Mouse (Mus musculus): ENCODE data around the gene Mrrf. TPM values are rescaled to one million over a fixed set of nuclear protein-coding genes. Genes with fewer than 3 reads are reported as not detected.

Mrrf gene
- polyA plus RNA-seq, 1 experiment from 2014 or later: 30.6 TPM

DNA sequence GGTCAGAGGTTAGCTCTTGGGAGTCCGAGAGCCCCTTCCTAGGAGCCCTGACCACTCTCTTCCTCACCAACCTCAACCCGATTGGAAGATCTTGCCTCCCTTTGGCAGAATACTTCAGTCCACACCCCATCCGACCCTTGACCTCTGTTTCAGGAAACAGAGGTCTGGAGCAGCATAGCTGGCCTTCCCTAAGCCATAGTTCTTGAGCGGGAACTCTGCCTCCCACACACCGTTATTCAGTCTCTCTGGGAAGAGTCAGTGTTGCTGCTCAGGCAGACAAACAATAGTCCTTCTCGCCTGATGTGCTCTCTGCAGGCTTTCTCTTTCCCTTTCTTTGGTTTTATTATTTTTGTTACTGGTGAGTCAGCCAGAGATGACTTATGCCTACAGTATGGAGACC, 36.5 kb upstream of the Mrrf start:
- no peak overlapping the region for H3K9ac ChIP-seq (replicated peaks; ENCODE audit: low read length)
- no peaks in the 10 kb centered on the region for H3K9me3 ChIP-seq (ENCODE audit: control insufficient read depth, low read length)
- no peak overlapping the region for H3K4me2 ChIP-seq (ENCODE audit: low read length)
- no peak overlapping the region for H3K27ac ChIP-seq (replicated peaks; ENCODE audit: low read depth, low read length)
- WGBS: 4% methylated on average over 6 of the region's 6 CpGs
- H3K4me3 ChIP-seq (replicated peaks; ENCODE audit: low read depth, low read length): no peak overlapping the region
- H3K36me3 ChIP-seq (ENCODE audit: control insufficient read depth, insufficient read depth, low read length): no peaks in the 10 kb centered on the region
- no peak for DNase-seq
- ATAC-seq (ENCODE audit: low FRiP score, low TSS enrichment): no peak
- 0 out of 2 replicates have a peak, but pooled peaks cover 4% of the 10 kb centered on the region for H3K4me1 ChIP-seq (ENCODE audit: control insufficient read depth, insufficient read depth, low read length)
- H3K27me3 ChIP-seq (ENCODE audit: control insufficient read depth, insufficient read depth, low read length): peaks cover 98% of the 10 kb centered on the region

DNA sequence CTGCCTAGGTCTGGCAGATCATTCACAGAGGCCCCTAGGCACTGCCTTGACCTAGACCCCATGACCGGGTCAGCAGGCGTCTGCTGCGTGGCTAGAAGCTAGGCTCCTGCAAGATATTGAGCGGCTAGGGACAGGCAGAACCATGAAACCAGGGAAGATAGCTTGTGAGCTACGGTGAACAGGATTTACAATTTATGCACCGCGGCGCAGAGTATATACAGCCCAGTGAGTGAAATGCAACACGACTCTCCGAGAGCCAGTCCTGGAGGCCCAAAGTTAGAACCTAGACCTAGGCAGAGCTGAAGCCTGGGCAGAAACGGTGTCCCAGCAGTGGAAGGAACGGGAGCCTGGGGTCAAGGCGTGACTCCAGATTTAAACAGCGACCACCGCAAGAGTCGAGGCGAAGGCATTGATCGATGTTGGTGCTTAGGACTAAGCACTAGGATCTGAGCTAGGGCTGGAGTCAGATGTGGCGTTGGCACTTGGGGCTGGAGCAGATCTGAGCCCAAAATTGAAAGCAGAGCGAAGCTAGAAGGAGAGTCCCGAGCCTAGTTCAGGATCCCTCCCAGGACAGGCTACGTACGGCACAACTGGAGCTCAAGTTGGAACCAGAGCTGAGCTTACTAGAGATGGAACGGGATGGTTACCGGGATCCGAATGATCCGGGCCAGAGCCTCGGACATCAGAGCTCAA, 34.2 kb upstream of the Mrrf start:
- H3K4me1 ChIP-seq (ENCODE audit: control insufficient read depth, insufficient read depth, low read length): peaks cover 11% of the 10 kb centered on the region
- ATAC-seq (ENCODE audit: low FRiP score, low TSS enrichment) (no peak; the same call in 1 of the 2 replicates), DNase-seq (no peak)
- H3K4me3 ChIP-seq (replicated peaks; ENCODE audit: low read depth, low read length): 0 out of 2 replicates have a peak overlapping the region, but pooled peaks have one; percentile 1
- WGBS: 3% methylated on average over 28 of the region's 28 CpGs
- no peak overlapping the region for H3K9ac ChIP-seq (replicated peaks; ENCODE audit: low read length)
- H3K36me3 ChIP-seq (ENCODE audit: control insufficient read depth, insufficient read depth, low read length): no peaks in the 10 kb centered on the region
- H3K27me3 ChIP-seq (ENCODE audit: control insufficient read depth, insufficient read depth, low read length): peaks cover 98% of the 10 kb centered on the region
- H3K27ac ChIP-seq (replicated peaks; ENCODE audit: low read depth, low read length): no peak overlapping the region
- peak overlapping the region; percentile 10; the same call in 1 of the 2 replicates for H3K4me2 ChIP-seq (ENCODE audit: low read length)
- H3K9me3 ChIP-seq (ENCODE audit: control insufficient read depth, low read length): no peaks in the 10 kb centered on the region

DNA sequence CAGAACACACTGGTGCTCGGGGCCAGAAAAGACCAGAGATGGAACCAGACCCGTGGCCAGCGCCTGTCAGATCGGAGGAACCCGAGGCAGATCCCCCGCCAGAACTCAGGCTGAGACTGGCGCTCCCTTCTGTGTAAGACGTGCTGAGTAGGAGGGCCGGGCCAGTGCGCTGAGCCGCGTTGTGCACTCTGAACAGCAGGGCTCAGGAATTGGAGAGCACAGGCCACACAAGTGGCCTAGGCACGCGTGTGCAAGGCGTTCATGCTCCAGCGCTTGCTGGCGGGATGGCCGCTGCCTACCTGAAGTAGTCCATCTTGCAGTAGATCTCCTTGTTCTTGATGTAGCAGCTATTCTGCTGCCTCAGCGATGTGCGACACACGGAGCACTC, 33.6 kb upstream of the Mrrf start:
- peak overlapping the region; percentile 10; the same call in 1 of the 2 replicates for H3K4me2 ChIP-seq (ENCODE audit: low read length)
- WGBS: under 1% methylated on average over 21 of the region's 21 CpGs
- no peaks in the 10 kb centered on the region for H3K36me3 ChIP-seq (ENCODE audit: control insufficient read depth, insufficient read depth, low read length)
- H3K27me3 ChIP-seq (ENCODE audit: control insufficient read depth, insufficient read depth, low read length): peaks cover 96% of the 10 kb centered on the region
- no peak overlapping the region for H3K9ac ChIP-seq (replicated peaks; ENCODE audit: low read length)
- peaks cover 11% of the 10 kb centered on the region for H3K4me1 ChIP-seq (ENCODE audit: control insufficient read depth, insufficient read depth, low read length)
- no peaks in the 10 kb centered on the region for H3K9me3 ChIP-seq (ENCODE audit: control insufficient read depth, low read length)
- peak; percentile 54 for DNase-seq
- no peak overlapping the region for H3K27ac ChIP-seq (replicated peaks; ENCODE audit: low read depth, low read length)
- ATAC-seq (ENCODE audit: low FRiP score, low TSS enrichment): peak; percentile 38; the same call in 1 of the 2 replicates
- 0 out of 2 replicates have a peak overlapping the region, but pooled peaks have one; percentile 1 for H3K4me3 ChIP-seq (replicated peaks; ENCODE audit: low read depth, low read length)

DNA sequence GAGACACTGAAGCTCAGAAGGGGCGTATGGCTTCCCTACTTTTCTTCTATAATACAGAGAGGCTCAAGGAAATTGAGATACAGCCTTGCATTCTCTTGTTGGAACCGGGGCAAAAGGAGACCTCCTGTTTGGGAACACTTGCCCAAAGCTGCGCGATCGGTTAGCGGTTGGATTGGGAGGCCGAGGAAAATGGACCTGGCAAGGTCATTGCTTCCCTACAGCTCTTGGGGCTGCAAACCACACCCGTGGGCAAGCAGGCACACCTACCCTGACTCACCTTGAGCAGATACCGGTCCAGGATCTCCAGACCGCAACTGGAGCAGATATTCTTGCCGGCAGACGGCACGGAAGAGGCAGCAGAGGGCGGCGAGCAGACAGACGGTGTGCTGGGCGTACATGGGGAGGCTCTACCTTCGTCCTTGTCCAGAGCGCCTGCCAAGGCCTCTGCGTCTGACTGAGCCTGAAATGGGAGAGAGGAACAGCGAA, 33.1 kb upstream of the Mrrf start:
- DNase-seq: no peak

DNA sequence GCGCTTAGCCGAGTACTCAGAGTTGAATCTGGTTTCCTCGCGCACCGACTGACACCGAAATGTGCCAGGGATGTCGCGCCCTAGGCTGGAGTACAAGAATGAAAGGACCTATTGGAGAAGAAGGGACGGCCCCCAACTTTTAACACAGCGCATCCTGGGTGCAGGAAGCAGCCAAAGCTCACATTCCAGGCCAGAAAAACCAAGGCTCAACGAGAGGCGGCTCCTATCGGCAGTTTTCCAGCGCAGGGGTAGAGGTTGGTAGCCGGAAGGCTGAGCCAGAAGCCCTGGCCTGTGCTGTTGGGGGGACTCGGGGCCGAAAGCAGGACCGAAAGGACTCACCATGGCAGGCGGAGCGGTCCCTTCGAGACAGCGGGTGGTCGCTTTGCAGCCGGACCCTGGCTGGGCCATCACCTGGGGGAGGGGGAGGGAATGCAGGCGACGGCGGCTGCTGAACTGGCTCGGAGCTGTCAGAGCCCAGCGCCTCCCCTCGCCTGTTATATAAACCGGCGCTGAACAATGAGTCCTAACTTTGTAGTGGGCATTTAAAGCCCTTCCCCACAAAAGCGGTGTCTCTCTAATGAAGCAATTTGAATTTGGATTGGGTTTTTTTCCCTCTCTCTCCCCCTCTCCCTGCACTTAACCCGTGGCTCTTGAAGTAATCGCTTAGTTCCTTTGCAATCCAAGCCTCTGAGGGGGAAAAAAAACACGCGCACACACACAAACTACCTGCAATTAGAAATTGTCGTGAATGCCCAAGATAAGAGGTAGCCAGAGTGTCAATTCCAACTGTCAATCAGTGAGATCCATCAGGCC, 32.4 kb upstream of the Mrrf start:
- Histone ChIP-seq H3K4me1 (ENCODE audit: control insufficient read depth, insufficient read depth, low read length) (peaks cover 11% of the 10 kb centered on the region), H3K36me3 (ENCODE audit: control insufficient read depth, insufficient read depth, low read length) (no peaks in the 10 kb centered on the region), H3K9ac (replicated peaks; ENCODE audit: low read length) (no peak overlapping the region), H3K9me3 (ENCODE audit: control insufficient read depth, low read length) (no peaks in the 10 kb centered on the region), H3K27me3 (ENCODE audit: control insufficient read depth, insufficient read depth, low read length) (peaks cover 94% of the 10 kb centered on the region), H3K4me3 (replicated peaks; ENCODE audit: low read depth, low read length) (peak overlapping the region; percentile 35), H3K27ac (replicated peaks; ENCODE audit: low read depth, low read length) (no peak overlapping the region), H3K4me2 (ENCODE audit: low read length) (peak overlapping the region; percentile 58)
- under 1% methylated on average over 38 of the region's 38 CpGs for WGBS
- no peak for ATAC-seq (ENCODE audit: low FRiP score, low TSS enrichment)
- peak; percentile 46 for DNase-seq

More for the DNA sequence above, 33.1 kb upstream of the Mrrf start:
- Histone ChIP-seq H3K36me3 (ENCODE audit: control insufficient read depth, insufficient read depth, low read length) (no peaks in the 10 kb centered on the region), H3K4me1 (ENCODE audit: control insufficient read depth, insufficient read depth, low read length) (peaks cover 11% of the 10 kb centered on the region), H3K4me3 (replicated peaks; ENCODE audit: low read depth, low read length) (0 out of 2 replicates have a peak overlapping the region, but pooled peaks have one; percentile 1), H3K9ac (replicated peaks; ENCODE audit: low read length) (no peak overlapping the region), H3K9me3 (ENCODE audit: control insufficient read depth, low read length) (no peaks in the 10 kb centered on the region), H3K27me3 (ENCODE audit: control insufficient read depth, insufficient read depth, low read length) (peaks cover 96% of the 10 kb centered on the region), H3K4me2 (ENCODE audit: low read length) (peak overlapping the region; percentile 58), H3K27ac (replicated peaks; ENCODE audit: low read depth, low read length) (no peak overlapping the region)
- ATAC-seq (ENCODE audit: low FRiP score, low TSS enrichment): no peak
- under 1% methylated on average over 21 of the region's 21 CpGs for WGBS

DNA sequence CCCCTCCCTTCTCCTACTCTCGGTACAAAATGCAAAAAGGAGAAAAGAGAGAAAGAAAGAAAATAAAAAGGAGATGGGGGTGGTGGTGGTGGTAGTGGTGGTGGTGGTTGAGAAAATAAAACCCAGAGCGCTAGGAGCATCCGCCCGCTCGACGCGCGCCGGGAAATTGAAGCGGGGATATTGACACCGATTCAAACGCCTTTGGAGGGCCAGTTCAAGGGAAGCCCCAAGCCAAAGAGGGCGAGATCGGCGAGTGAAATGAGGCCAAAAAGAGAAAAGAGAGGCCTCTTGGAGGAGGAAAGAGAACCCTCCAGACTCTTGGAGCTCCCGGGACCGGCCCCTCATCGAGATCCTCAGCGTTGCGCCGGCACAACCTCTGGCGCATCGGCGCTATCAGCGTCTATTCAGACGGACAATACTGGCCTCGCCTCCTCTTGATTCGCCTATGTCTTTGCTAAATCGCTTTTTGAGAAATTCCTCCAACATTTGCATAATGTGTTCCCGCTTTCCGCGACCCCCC, 31.7 kb upstream of the Mrrf start:
- H3K9me3 ChIP-seq (ENCODE audit: control insufficient read depth, low read length): no peaks in the 10 kb centered on the region
- under 1% methylated on average over 32 of the region's 32 CpGs for WGBS
- H3K9ac ChIP-seq (replicated peaks; ENCODE audit: low read length): no peak overlapping the region
- DNase-seq (peak; percentile 63), ATAC-seq (ENCODE audit: low FRiP score, low TSS enrichment) (no peak)
- H3K27me3 ChIP-seq (ENCODE audit: control insufficient read depth, insufficient read depth, low read length): peaks cover 90% of the 10 kb centered on the region
- H3K4me2 ChIP-seq (ENCODE audit: low read length): peak overlapping the region; percentile 58
- no peaks in the 10 kb centered on the region for H3K36me3 ChIP-seq (ENCODE audit: control insufficient read depth, insufficient read depth, low read length)
- no peak overlapping the region for H3K27ac ChIP-seq (replicated peaks; ENCODE audit: low read depth, low read length)
- H3K4me3 ChIP-seq (replicated peaks; ENCODE audit: low read depth, low read length): peak overlapping the region; percentile 35
- H3K4me1 ChIP-seq (ENCODE audit: control insufficient read depth, insufficient read depth, low read length): peaks cover 11% of the 10 kb centered on the region

DNA sequence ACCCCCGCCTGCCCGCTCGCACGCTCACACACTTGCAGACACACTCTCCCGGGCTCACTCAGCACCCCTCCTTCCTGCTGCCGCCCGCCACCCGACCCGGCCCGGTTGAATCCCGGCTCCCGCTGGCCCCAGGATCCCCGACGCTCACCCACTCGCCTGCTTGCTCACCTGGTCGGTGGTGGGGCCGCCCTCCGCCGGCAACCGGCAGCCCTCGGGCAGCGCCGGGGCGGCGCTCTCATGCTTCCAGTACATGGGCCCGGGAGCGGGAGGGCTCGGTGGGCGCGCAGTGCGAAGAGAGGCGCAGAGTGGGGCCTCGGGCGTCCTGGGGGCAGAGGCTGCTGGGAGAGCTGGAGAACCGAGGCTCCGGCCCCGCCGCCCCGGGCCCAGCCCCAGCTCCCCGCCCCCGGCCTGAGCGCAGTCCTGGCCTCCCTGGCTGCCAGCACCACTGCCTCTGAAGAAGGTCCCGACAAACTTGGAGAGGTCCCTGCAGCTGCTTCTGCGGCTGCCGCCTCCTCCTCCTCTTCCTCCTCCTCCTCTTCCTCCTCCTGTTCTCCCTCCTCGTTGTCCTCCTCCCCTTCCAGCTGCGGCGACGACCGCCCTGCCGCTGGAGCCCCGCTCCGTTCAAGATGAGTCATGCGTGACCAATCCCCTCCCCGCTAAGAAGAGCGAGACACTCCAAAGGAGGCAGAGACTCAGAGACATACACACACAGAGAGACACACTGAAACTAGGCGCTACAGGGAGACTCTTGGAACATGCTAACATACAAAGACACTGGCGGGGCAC, 31.0 kb upstream of the Mrrf start, which contains the start of gene Lhx6:
Lhx6 (minus strand) TSS at position 453 of the 786 bp plus-strand sequence.
- ATAC-seq (ENCODE audit: low FRiP score, low TSS enrichment): 0 out of 2 replicates have a peak, but pooled peaks have one; percentile 29
- Histone ChIP-seq H3K4me1 (ENCODE audit: control insufficient read depth, insufficient read depth, low read length) (peaks cover 11% of the 10 kb centered on the region), H3K27ac (replicated peaks; ENCODE audit: low read depth, low read length) (no peak within 1 kb of the TSS), H3K4me3 (replicated peaks; ENCODE audit: low read depth, low read length) (peak within 1 kb of the TSS; percentile 35), H3K36me3 (ENCODE audit: control insufficient read depth, insufficient read depth, low read length) (no peaks in the 10 kb centered on the region), H3K9me3 (ENCODE audit: control insufficient read depth, low read length) (no peaks in the 10 kb centered on the region), H3K4me2 (ENCODE audit: low read length) (peak within 1 kb of the TSS; percentile 58), H3K9ac (replicated peaks; ENCODE audit: low read length) (no peak within 1 kb of the TSS; the same call in 1 of the 2 replicates), H3K27me3 (ENCODE audit: control insufficient read depth, insufficient read depth, low read length) (peaks cover 87% of the 10 kb centered on the region)
- WGBS: under 1% methylated on average over 56 of the region's 58 CpGs
- DNase-seq: peak; percentile 39

DNA sequence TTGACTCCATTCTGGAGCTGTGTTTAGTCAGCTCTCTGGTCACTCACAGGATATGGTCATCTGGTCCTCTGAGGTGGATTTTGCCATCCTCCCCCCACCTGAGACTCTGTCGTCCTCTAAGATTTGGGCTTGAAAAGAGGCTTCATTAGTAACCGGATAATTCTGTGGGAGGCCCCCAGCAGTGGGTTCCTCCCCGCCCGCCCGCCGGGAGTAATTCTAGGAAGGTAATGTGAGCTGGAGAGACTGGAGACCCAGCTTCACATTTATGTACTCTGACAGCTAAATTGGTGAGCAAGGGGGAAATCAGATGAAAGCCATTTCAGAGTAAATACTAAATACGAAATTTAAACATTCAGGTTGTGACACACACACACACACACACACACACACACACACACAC, 27.6 kb upstream of the Mrrf start:
- Histone ChIP-seq H3K36me3 (ENCODE audit: control insufficient read depth, insufficient read depth, low read length) (no peaks in the 10 kb centered on the region), H3K27me3 (ENCODE audit: control insufficient read depth, insufficient read depth, low read length) (peaks cover 54% of the 10 kb centered on the region), H3K4me2 (ENCODE audit: low read length) (no peak overlapping the region), H3K9me3 (ENCODE audit: control insufficient read depth, low read length) (no peaks in the 10 kb centered on the region), H3K4me3 (replicated peaks; ENCODE audit: low read depth, low read length) (no peak overlapping the region), H3K4me1 (ENCODE audit: control insufficient read depth, insufficient read depth, low read length) (peaks cover 11% of the 10 kb centered on the region), H3K27ac (replicated peaks; ENCODE audit: low read depth, low read length) (no peak overlapping the region), H3K9ac (replicated peaks; ENCODE audit: low read length) (no peak overlapping the region)
- ATAC-seq (ENCODE audit: low FRiP score, low TSS enrichment) (no peak), DNase-seq (no peak)
- WGBS: 5% methylated on average over 7 of the region's 7 CpGs

All from midbrain, embryonic 14.5 days (tissue).